Mouse (Mus musculus) MEL (cell line): ENCODE results near the gene Zfp287. TPM values are rescaled to one million over a fixed set of nuclear protein-coding genes. Genes with fewer than 3 reads are reported as not detected.
"Not testable (repeated sequence)": the region's sequence is repeated elsewhere in the genome, so short reads cannot be mapped to it uniquely, and the experiment has no call there.

Source experiments
- DNase-seq: peaks from one replicate; pipeline ENCODE4 v3.0.0; 2011; ENCODE audit warnings: low read depth, low spot score
- H3K27ac ChIP-seq: 2 replicates; pipeline ENCODE4 v1.5.1; 2012; ENCODE audit warnings: low read depth, mild to moderate bottlenecking, control low read depth, low read length, moderate library complexity; ENCODE audit not compliant: control insufficient read depth
- H3K27me3 ChIP-seq, 2 experiments: fragments of 150-350 bp in 1 of 2; sonication (generic) in 1 of 2; 2 replicates each; pipeline ENCODE4 v1.6.1; 2012; ENCODE audit warnings: low read length in 2 of 2, mild to moderate bottlenecking in 2 of 2, improper control_type of control experiment in 1 of 2, moderate library complexity in 1 of 2; ENCODE audit not compliant: insufficient read depth in 2 of 2, control insufficient read depth in 1 of 2
- H3K36me3 ChIP-seq, 2 experiments: 2 replicates each; pipeline ENCODE4 v1.6.1; 2012 to 2014; ENCODE audit warnings: low read length in 2 of 2, improper control_type of control experiment in 1 of 2, inconsistent platforms in 1 of 2, mild to moderate bottlenecking in 1 of 2; ENCODE audit not compliant: insufficient read depth in 2 of 2, control insufficient read depth in 1 of 2
- H3K4me1 ChIP-seq, 2 experiments: fragments of 150-350 bp in 1 of 2; sonication (generic) in 1 of 2; 2 replicates each; pipeline ENCODE4 v1.6.1; 2012; ENCODE audit warnings: low read length in 2 of 2, improper control_type of control experiment in 1 of 2, mild to moderate bottlenecking in 1 of 2; ENCODE audit not compliant: insufficient read depth in 2 of 2, control insufficient read depth in 1 of 2
- H3K4me3 ChIP-seq, 2 experiments: fragments of 150-350 bp in 1 of 2; sonication (generic) in 1 of 2; 2 replicates each; pipeline ENCODE4 v1.5.1; 2012; ENCODE audit warnings: low read depth in 2 of 2, low read length in 2 of 2, mild to moderate bottlenecking in 2 of 2, moderate library complexity in 2 of 2, control low read depth in 1 of 2, improper control_type of control experiment in 1 of 2; ENCODE audit not compliant: control insufficient read depth in 1 of 2, insufficient read depth in 1 of 2
- H3K79me2 ChIP-seq: 2 replicates; pipeline ENCODE4 v1.6.1; 2012; ENCODE audit warnings: mild to moderate bottlenecking, low read length, moderate library complexity; ENCODE audit not compliant: control insufficient read depth, poor library complexity, insufficient read depth
- H3K9ac ChIP-seq: 2 replicates; pipeline ENCODE4 v1.6.1; 2012; ENCODE audit warnings: low read depth, mild to moderate bottlenecking, control low read depth, low read length, moderate library complexity; ENCODE audit not compliant: control insufficient read depth, poor library complexity, severe bottlenecking
- H3K9me3 ChIP-seq: fragments of 150-350 bp; sonication (generic); replicated peaks from 2 replicates; pipeline ENCODE4 v1.6.1; 2012; ENCODE audit warnings: mild to moderate bottlenecking, low read length, improper control_type of control experiment, moderate library complexity; ENCODE audit not compliant: insufficient read depth
- CHD1 ChIP-seq: IDR thresholded peaks from 2 replicates; pipeline ENCODE4 v1.6.1; 2012; ENCODE audit warnings: low read depth, mild to moderate bottlenecking, inconsistent platforms, low read length, improper control_type of control experiment
- CHD2 ChIP-seq: IDR thresholded peaks from 2 replicates; pipeline ENCODE4 v1.6.1; 2011; ENCODE audit warnings: low read length, improper control_type of control experiment
- KAT2A ChIP-seq: conservative IDR thresholded peaks from 2 replicates; pipeline ENCODE4 v1.6.1; 2012; ENCODE audit warnings: low read depth, low read length, improper control_type of control experiment, inconsistent platforms
- MAFK ChIP-seq: IDR thresholded peaks from 2 replicates; pipeline ENCODE4 v1.6.1; 2011; ENCODE audit warnings: low read depth, mild to moderate bottlenecking, low read length, improper control_type of control experiment, borderline replicate concordance
- MAX ChIP-seq: IDR thresholded peaks from 2 replicates; pipeline ENCODE4 v1.6.1; 2011; ENCODE audit warnings: low read length, improper control_type of control experiment
- MEF2A ChIP-seq: IDR thresholded peaks from 2 replicates; pipeline ENCODE4 v1.6.1; 2014; ENCODE audit warnings: low read depth, mild to moderate bottlenecking, inconsistent platforms, low read length, improper control_type of control experiment; ENCODE audit not compliant: poor library complexity, insufficient replicate concordance, severe bottlenecking; ENCODE audit errors: extremely low read depth
- MXI1 ChIP-seq: IDR thresholded peaks from 2 replicates; pipeline ENCODE4 v1.6.1; 2011; ENCODE audit warnings: mild to moderate bottlenecking, low read depth, low read length, improper control_type of control experiment
- POLR2A ChIP-seq, 2 experiments: IDR thresholded peaks; 2 replicates each; pipeline ENCODE4 v1.6.1; 2011 to 2012; ENCODE audit warnings: low read length in 2 of 2, mild to moderate bottlenecking in 2 of 2, control low read depth in 1 of 2, improper control_type of control experiment in 1 of 2, low read depth in 1 of 2, moderate library complexity in 1 of 2; ENCODE audit not compliant: control insufficient read depth in 1 of 2, insufficient read depth in 1 of 2, poor library complexity in 1 of 2
- RAD21 ChIP-seq: IDR thresholded peaks from 2 replicates; pipeline ENCODE4 v1.6.1; 2011; ENCODE audit warnings: mild to moderate bottlenecking, low read depth, low read length, improper control_type of control experiment
- RCOR1 ChIP-seq: IDR thresholded peaks from 2 replicates; pipeline ENCODE4 v1.6.1; 2012; ENCODE audit warnings: low read depth, mild to moderate bottlenecking, inconsistent platforms, low read length, improper control_type of control experiment
- SIN3A ChIP-seq: IDR thresholded peaks from 2 replicates; pipeline ENCODE4 v1.6.1; 2012; ENCODE audit warnings: low read length, improper control_type of control experiment, inconsistent platforms
- TAL1 ChIP-seq: IDR thresholded peaks from 2 replicates; pipeline ENCODE4 v1.6.1; 2012; ENCODE audit warnings: mild to moderate bottlenecking, inconsistent platforms, low read length, moderate library complexity, mixed read lengths
- UBTF ChIP-seq: IDR thresholded peaks from 2 replicates; pipeline ENCODE4 v1.6.1; 2012; ENCODE audit warnings: low read depth, mild to moderate bottlenecking, inconsistent platforms, low read length, improper control_type of control experiment, moderate library complexity, borderline replicate concordance; ENCODE audit not compliant: insufficient read depth
- USF2 ChIP-seq, 2 experiments: IDR thresholded peaks; 2 replicates each; pipeline ENCODE4 v1.6.1; 2011 to 2012; ENCODE audit warnings: improper control_type of control experiment in 2 of 2, low read length in 2 of 2, borderline replicate concordance in 1 of 2, inconsistent platforms in 1 of 2, low read depth in 1 of 2, mild to moderate bottlenecking in 1 of 2; ENCODE audit not compliant: insufficient read depth in 1 of 2
- ZMIZ1 ChIP-seq: IDR thresholded peaks from 2 replicates; pipeline ENCODE4 v1.6.1; 2012; ENCODE audit warnings: low read depth, mild to moderate bottlenecking, inconsistent platforms, low read length, improper control_type of control experiment, moderate library complexity
- polyA plus RNA-seq, 2 experiments: library from polyadenylated mRNA; stranded (reverse) in 1 of 2; unstranded in 1 of 2; fragments of >175 nt in 1 of 2; fragments of >200 nt in 1 of 2; gene quantifications; 2 replicates each; pipeline versions ENCODE4 v1.2.1 to v1.2.4; 2012; ENCODE audit warnings: low replicate concordance in 2 of 2, low read depth in 1 of 2; ENCODE audit not compliant: insufficient read length in 2 of 2, insufficient read depth in 1 of 2, missing spikeins in 1 of 2
- total RNA-seq: library from RNA; depleted of rRNA; stranded (reverse); fragments of 300-350 nt; gene quantifications from 2 replicates; pipeline ENCODE4 v1.2.3, GENCODE M21; 2012

Gene Zfp287
- total and polyA plus RNA-seq, 3 experiments = not detected

DNA sequence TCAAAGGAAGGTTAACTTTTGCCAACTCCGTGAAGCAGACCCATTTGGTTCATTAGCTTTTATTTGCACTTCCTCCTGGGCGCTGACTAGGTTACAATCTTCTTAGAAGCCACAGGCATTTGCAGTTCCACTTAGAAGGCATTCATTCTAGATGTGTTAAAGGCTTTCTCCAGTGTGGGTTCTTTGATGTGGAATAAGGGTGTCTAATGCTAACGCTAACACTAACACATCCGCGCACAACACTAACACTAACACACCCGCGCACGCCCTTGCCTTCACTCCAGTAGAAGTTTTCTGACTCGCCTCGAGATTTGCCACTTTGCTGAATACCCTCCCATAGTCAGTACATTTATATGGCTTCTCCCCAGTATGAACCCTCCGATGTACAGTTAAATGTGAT is 20.5 kb upstream of the Zfp287 start:
- Histone ChIP-seq H3K79me2 (no peaks in the 10 kb centered on the region), H3K27ac (no peak overlapping the region), H3K9ac (no peak overlapping the region), H3K9me3 (no peaks in the 10 kb centered on the region), H3K4me3 (no peak overlapping the region), H3K27me3 (peaks cover 0 to 6% of the 10 kb centered on the region in 2 experiments; a peak in 3 of 4 replicates)
- DNase-seq = no peak
- TF ChIP-seq KAT2A (no peak), USF2 (IDR thresholded peaks at IDR 0.05; ENCODE audit: borderline replicate concordance in 1 of 2, insufficient read depth in 1 of 2, low read depth in 1 of 2, low read length in 2 of 2) (no peak), MAX (no peak), MAFK (no peak), POLR2A (IDR thresholded peaks at IDR 0.05; ENCODE audit: control insufficient read depth in 1 of 2, insufficient read depth in 1 of 2, low read depth in 1 of 2, low read length in 2 of 2, poor library complexity in 1 of 2) (no peak)
- TF ChIP-seq, all 39 proteins: peak for 0
- H3K36me3 ChIP-seq = no peaks in the 10 kb centered on the region
- no peaks in the 10 kb centered on the region for H3K4me1 ChIP-seq

DNA sequence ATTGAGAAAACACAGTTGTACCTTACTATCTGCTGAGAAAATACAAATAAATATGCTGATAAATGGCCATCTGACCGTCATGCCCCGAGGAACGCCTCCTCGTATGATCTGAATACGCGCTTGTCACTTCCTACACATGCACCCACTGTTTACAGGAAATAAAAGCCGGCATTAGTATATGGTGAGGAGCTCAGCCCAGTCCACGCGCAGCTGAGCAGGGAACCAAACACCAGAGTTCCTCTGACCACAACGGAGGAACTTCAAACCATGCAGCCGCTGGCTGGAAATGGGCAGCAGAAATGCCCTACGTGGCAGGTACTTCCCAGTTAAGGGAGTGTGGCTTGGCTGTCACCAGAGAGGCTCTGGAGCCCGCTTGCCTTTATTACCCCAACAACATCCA is 17.7 kb upstream of the Zfp287 start:
- not testable (repeated sequence) for H3K79me2 ChIP-seq, H3K9me3 ChIP-seq, H3K4me3 ChIP-seq, H3K27me3 ChIP-seq, H3K4me1 ChIP-seq, H3K27ac ChIP-seq, H3K9ac ChIP-seq, DNase-seq, H3K36me3 ChIP-seq

DNA sequence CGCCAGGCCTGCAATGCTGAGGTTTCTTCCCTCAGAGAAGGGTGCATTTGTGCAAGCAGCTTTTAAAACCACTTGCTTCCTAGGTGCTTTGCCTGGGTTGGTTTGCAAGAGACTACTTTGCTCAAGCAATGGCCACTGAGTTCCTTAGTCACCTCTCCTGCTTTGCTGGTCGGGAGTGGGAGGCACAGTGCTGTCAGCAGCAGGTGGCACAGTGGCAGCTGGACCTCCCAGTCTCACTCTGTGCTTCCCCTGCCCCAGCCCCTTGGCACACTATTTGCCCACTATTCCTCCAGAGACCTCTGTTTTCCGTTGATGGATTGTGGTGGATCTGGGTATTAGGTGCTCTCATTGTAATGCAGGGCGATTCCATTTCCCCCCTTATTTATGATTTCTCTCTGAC is 16.4 kb upstream of the Zfp287 start:
- Histone ChIP-seq H3K9ac (no peak overlapping the region), H3K27me3 (peaks cover 0 to 6% of the 10 kb centered on the region in 2 experiments)
- no peak for TF ChIP-seq SIN3A
- TF ChIP-seq ZMIZ1 = no peak
- no peak for TF ChIP-seq UBTF
- TF ChIP-seq CHD1 = no peak
- no peak for TF ChIP-seq RCOR1
- no peak for TF ChIP-seq RAD21
- TF ChIP-seq CHD2 = no peak
- no peak for TF ChIP-seq TAL1
- TF ChIP-seq MEF2A = no peak
- TF ChIP-seq MXI1 = no peak
- TF ChIP-seq, all 39 proteins: peak for 0
- Histone ChIP-seq H3K79me2 (no peaks in the 10 kb centered on the region), H3K27ac (no peak overlapping the region), H3K9me3 (no peaks in the 10 kb centered on the region), H3K36me3 (no peaks in the 10 kb centered on the region), H3K4me1 (no peaks in the 10 kb centered on the region), H3K4me3 (no peak overlapping the region)
- DNase-seq = no peak
